Mouse (Mus musculus) cerebellum, adult 18-20 months (tissue): ENCODE results near the gene Dst.
"Not testable (repeated sequence)": the region's sequence is repeated elsewhere in the genome, so short reads cannot be mapped to it uniquely, and the experiment has no call there.

Experiments used
- DNase-seq, 2 experiments: peaks; one replicate each; pipeline ENCODE4 v3.0.0; 2021

The Dst gene

GRCm38 (mm10) chr1:34308841-34309240 is 400.8 kb downstream of the Dst start:
- DNase-seq, result not testable (repeated sequence)

GRCm38 (mm10) chr1:34309396-34309795 is 401.4 kb downstream of the Dst start:
- no peak for DNase-seq

GRCm38 (mm10) chr1:34310532-34311250 is 402.7 kb downstream of the Dst start:
- DNase-seq, result peak in 1 of 2 experiments; percentile 23

- DNase-seq, result no peak
These were observed 404.8 kb downstream of the Dst start for GRCm38 (mm10) chr1:34312806-34313205.

GRCm38 (mm10) chr1:34315381-34315780 is 407.4 kb downstream of the Dst start:
- no peak for DNase-seq

- no peak for DNase-seq
These were observed 416.2 kb downstream of the Dst start for GRCm38 (mm10) chr1:34324255-34324654.

- DNase-seq, result no peak
These were observed 420.6 kb downstream of the Dst start for GRCm38 (mm10) chr1:34328606-34329005.

GRCm38 (mm10) chr1:34331767-34332166 is 423.7 kb downstream of the Dst start:
- DNase-seq, result no peak
